Mouse (Mus musculus) hindbrain, embryonic 14.5 days (tissue): Measurements from ENCODE around the gene Olfr718-ps1. TPM values are rescaled to one million over a fixed set of nuclear protein-coding genes. Genes with fewer than 3 reads are reported as not detected.

Experiments
- ATAC-seq: fragments of 200-750 bp; cut with Nextera tagmentation; 2 replicates; pipeline ENCODE4 v1.8.0; 2017; ENCODE audit warnings: moderate number of reproducible peaks, mild to moderate bottlenecking, moderate TSS enrichment, moderate library complexity; ENCODE audit not compliant: low FRiP score
- DNase-seq: peaks from one replicate; pipeline ENCODE4 v3.0.0-alpha.2; 2015; ENCODE audit warnings: low spot score
- H3K27ac ChIP-seq: fragments of 300-500 bp; sonication (generic); 2 replicates; pipeline ENCODE4 v1.5.1; 2014; ENCODE audit warnings: mild to moderate bottlenecking, moderate library complexity
- H3K27me3 ChIP-seq: fragments of 300-500 bp; sonication (generic); 2 replicates; pipeline ENCODE4 v1.6.1; 2014; ENCODE audit warnings: mild to moderate bottlenecking, low read length, mixed read lengths; ENCODE audit not compliant: control insufficient read depth, insufficient read depth
- H3K36me3 ChIP-seq: fragments of 300-500 bp; sonication (generic); replicated peaks from 2 replicates; pipeline ENCODE4 v1.6.1; 2014; ENCODE audit not compliant: control insufficient read depth, insufficient read depth
- H3K4me1 ChIP-seq: fragments of 300-500 bp; sonication (generic); replicated peaks from 2 replicates; pipeline ENCODE4 v1.6.1; 2014; ENCODE audit warnings: antibody characterized with exemption, low read length, mixed read lengths; ENCODE audit not compliant: control insufficient read depth, insufficient read depth
- H3K4me2 ChIP-seq: fragments of 300-500 bp; sonication (generic); replicated peaks from 2 replicates; pipeline ENCODE4 v1.6.1; 2014; ENCODE audit warnings: mild to moderate bottlenecking, moderate library complexity
- H3K4me3 ChIP-seq: fragments of 300-500 bp; sonication (generic); replicated peaks from 2 replicates; pipeline ENCODE4 v1.5.1; 2014; ENCODE audit warnings: mild to moderate bottlenecking, low read length
- H3K9ac ChIP-seq: fragments of 300-500 bp; sonication (generic); 2 replicates; pipeline ENCODE4 v1.6.1; 2014
- H3K9me3 ChIP-seq: fragments of 300-500 bp; sonication (generic); 2 replicates; pipeline ENCODE4 v1.6.1; 2016; ENCODE audit warnings: low read length; ENCODE audit not compliant: control insufficient read depth
- WGBS: fragments of 180-500 bp; shearing (Covaris S2); extraction: QIAGEN DNeasy Blood & Tissue Kit; methylation state at CpG from one replicate; pipeline ENCODE4 v1.1.7; 2014; 5-methylcytosine and 5-hydroxymethylcytosine counted together
- polyA plus RNA-seq: library from polyadenylated mRNA; unstranded; fragments of >200 nt; fragmentation: Nextera tagmentation; extraction: Ambion mirVana; gene quantifications from 2 replicates; pipeline ENCODE4 v1.2.1, GENCODE M21; 2014

Gene Olfr718-ps1
- polyA plus RNA-seq, 1 experiment from 2014 or later, result 0.07 TPM

DNA sequence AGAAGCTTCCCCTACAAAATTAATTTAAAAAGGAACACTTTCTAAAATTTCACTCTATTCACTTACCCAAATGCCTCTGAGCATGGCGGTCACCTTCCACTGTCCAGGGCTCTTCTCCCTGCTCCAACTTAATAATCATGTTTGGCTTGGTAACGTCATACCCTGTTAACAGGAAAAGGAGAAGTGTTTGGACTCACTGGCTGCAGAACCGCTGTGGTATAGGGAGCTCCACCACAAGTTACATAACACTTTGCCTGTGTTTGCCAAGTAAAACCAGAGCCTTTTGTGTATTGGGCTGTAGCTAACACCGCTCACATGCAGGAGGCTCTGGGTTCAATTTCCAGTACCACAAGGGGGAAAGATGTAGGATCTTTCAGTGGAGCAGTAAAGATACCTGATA lies 28.6 kb upstream of the Olfr718-ps1 start:
- Histone ChIP-seq H3K27ac (no peak overlapping the region), H3K9ac (no peak overlapping the region), H3K4me2 (no peak overlapping the region), H3K4me1 (peaks cover 12% of the 10 kb centered on the region), H3K9me3 (peaks cover 8% of the 10 kb centered on the region; the same call in 1 of the 2 replicates), H3K4me3 (no peak overlapping the region), H3K36me3 (peaks cover 75% of the 10 kb centered on the region), H3K27me3 (no peaks in the 10 kb centered on the region)
- WGBS, result 97% methylated on average over 4 of the region's 4 CpGs
- ATAC-seq (no peak), DNase-seq (no peak)

DNA sequence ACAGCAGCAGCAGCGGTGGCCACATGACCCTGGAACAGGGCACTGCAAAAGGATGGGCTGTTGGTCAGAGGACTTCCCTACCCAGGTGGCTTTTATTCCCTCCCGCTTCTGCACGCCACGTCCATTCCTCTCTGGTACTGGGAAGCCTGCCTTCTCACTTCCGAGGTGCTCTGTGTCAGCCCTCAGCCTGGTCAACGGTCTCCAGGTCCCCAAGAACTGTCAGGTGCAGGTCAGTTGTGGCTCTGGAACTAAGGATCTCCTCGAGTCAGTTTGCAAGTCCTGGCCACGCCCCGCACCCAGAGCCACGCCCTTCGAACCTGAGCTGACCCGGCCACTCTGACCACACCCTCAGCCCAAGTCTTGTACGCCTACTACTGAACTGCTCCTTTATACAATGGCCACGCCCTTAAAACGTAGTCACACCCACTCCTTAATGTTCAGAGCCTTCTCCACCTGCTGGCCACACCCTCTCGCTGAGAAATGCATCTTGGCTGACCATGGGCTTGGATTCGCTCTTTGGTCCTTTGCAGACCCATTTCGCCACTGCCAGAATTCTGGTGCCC lies 18.2 kb upstream of the Olfr718-ps1 start:
- no peaks in the 10 kb centered on the region for H3K9me3 ChIP-seq
- H3K27me3 ChIP-seq, result no peaks in the 10 kb centered on the region
- H3K9ac ChIP-seq, result no peak overlapping the region
- no peak overlapping the region for H3K4me2 ChIP-seq
- no peak overlapping the region for H3K27ac ChIP-seq
- DNase-seq (no peak), ATAC-seq (no peak)
- H3K36me3 ChIP-seq, result 0 out of 2 replicates have a peak, but pooled peaks cover under 1% of the 10 kb centered on the region
- H3K4me1 ChIP-seq, result no peaks in the 10 kb centered on the region
- WGBS, result 19% methylated on average over 18 of the region's 18 CpGs
- no peak overlapping the region for H3K4me3 ChIP-seq

DNA sequence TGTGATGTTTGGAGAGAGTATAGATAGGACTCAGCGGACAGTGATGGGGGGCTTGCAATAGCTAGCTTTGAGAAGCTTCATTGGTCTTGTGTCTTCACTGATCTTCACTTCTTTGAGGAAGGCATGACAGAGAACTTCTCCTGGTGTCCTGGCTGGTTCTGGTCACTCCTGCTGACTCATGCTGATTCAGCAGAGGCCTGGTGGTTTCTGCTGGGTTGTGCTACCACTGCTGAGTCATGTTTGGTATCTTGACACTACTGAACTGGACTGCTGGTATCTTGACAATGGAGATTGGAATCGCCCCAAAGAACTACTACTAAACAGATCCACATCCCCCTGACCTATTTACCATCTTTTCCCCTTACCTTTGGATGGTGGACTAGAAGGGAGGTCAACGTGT lies 8.2 kb upstream of the Olfr718-ps1 start:
- H3K36me3 ChIP-seq, result no peaks in the 10 kb centered on the region
- ATAC-seq (no peak), DNase-seq (no peak)
- H3K4me3 ChIP-seq, result no peak overlapping the region
- H3K27me3 ChIP-seq, result peaks cover 41% of the 10 kb centered on the region
- WGBS, result 91% methylated on average over 3 of the region's 3 CpGs
- H3K4me2 ChIP-seq, result no peak overlapping the region
- H3K9ac ChIP-seq, result no peak overlapping the region
- H3K9me3 ChIP-seq, result no peaks in the 10 kb centered on the region
- H3K27ac ChIP-seq, result no peak overlapping the region
- no peaks in the 10 kb centered on the region for H3K4me1 ChIP-seq

DNA sequence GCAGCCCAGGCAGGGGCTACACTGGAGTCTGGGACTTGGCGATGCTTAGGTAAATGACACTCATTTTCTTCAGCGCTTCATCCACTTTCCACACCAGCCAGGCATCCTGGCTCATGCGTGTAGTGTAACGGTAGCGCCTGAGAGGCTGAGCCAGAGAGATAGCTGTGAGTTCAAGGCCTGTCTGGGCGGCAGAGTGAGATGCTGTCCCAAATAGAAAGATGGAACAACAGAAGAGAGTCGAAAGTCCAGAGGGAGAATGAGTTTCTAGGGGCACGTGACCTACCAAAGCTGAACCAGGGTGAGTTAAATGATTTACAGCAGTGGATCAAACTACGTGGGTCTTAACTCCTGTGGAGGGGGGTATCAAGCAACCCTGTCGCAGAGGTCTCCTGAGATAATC lies 6.4 kb upstream of the Olfr718-ps1 start:
- WGBS, result 90% methylated on average over 10 of the region's 10 CpGs
- Histone ChIP-seq H3K9me3 (no peaks in the 10 kb centered on the region), H3K27me3 (peaks cover 38% of the 10 kb centered on the region), H3K4me1 (no peaks in the 10 kb centered on the region), H3K4me3 (no peak overlapping the region), H3K9ac (no peak overlapping the region), H3K27ac (no peak overlapping the region), H3K36me3 (no peaks in the 10 kb centered on the region), H3K4me2 (no peak overlapping the region)
- ATAC-seq (no peak), DNase-seq (no peak)

DNA sequence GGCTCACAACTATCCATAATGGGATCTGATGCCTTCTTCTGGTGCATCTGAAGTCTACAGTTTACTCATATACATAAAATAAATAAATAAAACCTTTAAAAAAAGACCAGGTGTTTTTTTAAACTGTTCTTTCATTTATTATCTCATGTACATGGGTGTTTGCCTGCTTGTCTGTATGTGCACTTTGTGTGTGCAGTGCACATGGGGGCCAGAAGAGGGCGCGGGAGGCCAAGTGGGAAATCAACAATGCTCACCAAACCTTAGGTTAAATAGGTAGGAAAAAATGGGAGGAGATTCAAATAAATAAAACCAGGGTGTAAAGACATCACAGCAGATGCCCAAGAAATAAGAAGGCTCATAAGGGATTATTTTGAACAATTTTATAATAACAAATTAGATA lies 2.7 kb upstream of the Olfr718-ps1 start:
- DNase-seq (no peak), ATAC-seq (no peak)

DNA sequence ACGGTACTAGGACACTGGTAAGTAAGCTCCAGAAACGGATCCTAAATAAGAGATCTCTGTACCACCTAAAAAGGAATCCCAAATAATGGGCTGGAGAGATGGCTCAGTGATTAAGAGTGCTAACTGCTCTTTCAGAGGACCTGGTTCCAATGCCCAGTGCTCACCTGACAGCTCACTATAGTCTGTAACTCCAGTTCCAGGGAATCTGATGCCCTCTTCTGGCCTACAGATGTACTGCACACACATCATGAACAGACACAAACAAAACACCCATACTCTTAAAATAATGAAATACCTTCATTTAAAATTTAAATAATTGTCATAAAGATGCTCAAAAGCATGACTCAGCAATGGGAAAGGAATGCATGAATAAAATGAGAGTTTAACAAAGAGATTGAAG lies 2.2 kb upstream of the Olfr718-ps1 start:
- H3K27ac ChIP-seq, result no peak overlapping the region
- DNase-seq, result no peak
- no peaks in the 10 kb centered on the region for H3K36me3 ChIP-seq
- H3K4me1 ChIP-seq, result no peaks in the 10 kb centered on the region
- no peak for ATAC-seq
- H3K27me3 ChIP-seq, result no peaks in the 10 kb centered on the region
- H3K4me3 ChIP-seq, result no peak overlapping the region
- H3K9me3 ChIP-seq, result no peaks in the 10 kb centered on the region
- H3K4me2 ChIP-seq, result no peak overlapping the region
- no peak overlapping the region for H3K9ac ChIP-seq
- whole genome bisulfite sequencing, result 82% methylated on average over 2 of the region's 2 CpGs

More for the DNA sequence above, 2.7 kb upstream of the Olfr718-ps1 start:
- Histone ChIP-seq H3K4me1 (no peaks in the 10 kb centered on the region), H3K27me3 (0 out of 2 replicates have a peak, but pooled peaks cover 1% of the 10 kb centered on the region), H3K9me3 (no peaks in the 10 kb centered on the region), H3K27ac (no peak overlapping the region), H3K9ac (no peak overlapping the region), H3K4me3 (no peak overlapping the region), H3K4me2 (no peak overlapping the region), H3K36me3 (no peaks in the 10 kb centered on the region)
- WGBS, result 90% methylated on average over 2 of the region's 2 CpGs

DNA sequence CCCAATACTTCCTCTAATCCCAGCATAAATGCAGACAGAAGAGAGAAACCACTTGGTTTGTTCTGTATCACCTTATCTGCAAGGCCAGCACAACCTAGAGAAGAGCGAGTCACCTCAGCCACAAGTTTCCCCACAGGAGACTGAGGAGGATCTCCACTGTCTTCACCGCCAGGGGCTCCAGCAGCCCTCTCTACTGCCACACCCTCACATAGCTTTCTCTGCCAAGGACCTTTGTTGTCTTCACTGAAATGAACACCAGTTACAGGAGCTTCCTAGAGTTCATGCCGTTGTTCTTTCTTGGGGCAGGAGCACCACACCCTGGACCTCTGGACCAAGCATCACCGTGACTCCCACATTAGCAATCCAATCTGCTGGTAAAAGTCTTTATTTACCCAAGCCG lies 1.3 kb upstream of the Olfr718-ps1 start:
- WGBS, result 91% methylated on average over 5 of the region's 5 CpGs
- ATAC-seq, result no peak
- no peaks in the 10 kb centered on the region for H3K9me3 ChIP-seq
- H3K4me2 ChIP-seq, result no peak overlapping the region
- H3K27ac ChIP-seq, result no peak overlapping the region
- no peaks in the 10 kb centered on the region for H3K4me1 ChIP-seq
- H3K36me3 ChIP-seq, result no peaks in the 10 kb centered on the region
- H3K9ac ChIP-seq, result no peak overlapping the region
- H3K27me3 ChIP-seq, result no peaks in the 10 kb centered on the region
- no peak for DNase-seq
- no peak overlapping the region for H3K4me3 ChIP-seq

DNA sequence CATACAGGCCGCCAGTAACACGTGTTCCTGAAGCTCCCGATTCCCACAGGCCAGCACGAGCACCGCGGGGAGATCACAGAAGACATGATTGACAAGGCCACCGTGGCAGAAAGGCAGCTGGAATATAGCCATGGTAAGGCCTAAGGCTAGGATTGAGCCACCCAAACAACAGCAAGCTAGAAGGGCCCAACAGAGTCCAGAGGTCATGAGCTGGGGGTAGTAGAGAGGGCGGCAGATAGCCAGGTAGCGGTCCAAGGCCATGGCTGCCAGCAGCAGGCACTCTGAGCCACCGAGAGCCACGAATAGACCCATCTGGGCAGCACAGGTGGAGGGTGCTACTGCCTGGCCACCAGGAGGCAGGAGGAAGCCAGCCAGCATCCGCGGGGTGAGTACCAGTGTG lies 9.8 kb downstream of the Olfr718-ps1 start:
- DNase-seq (no peak), ATAC-seq (no peak)
- Histone ChIP-seq H3K4me1 (no peaks in the 10 kb centered on the region), H3K27ac (no peak overlapping the region), H3K9me3 (no peaks in the 10 kb centered on the region), H3K27me3 (no peaks in the 10 kb centered on the region), H3K9ac (no peak overlapping the region), H3K4me2 (no peak overlapping the region), H3K36me3 (no peaks in the 10 kb centered on the region), H3K4me3 (no peak overlapping the region)
- WGBS, result 90% methylated on average over 13 of the region's 13 CpGs

DNA sequence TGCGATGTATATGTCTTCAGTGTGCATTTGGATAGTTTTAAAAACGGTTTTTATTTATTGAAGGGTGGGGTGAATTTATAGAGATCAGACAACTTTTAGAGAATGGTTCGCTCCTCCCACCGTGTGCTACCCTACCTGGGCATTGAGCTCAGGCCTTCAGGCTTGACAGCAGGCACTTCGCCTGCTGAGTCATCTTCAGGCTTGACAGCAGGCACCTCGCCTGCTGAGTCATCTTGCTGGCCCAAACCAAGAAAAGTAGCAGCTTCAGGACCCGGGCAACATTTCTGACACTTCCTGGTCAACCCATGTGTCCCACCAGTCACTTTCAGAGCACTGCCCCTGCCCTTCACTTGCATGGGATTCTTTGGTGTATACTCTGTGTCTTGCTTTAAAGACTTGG lies 12.3 kb downstream of the Olfr718-ps1 start:
- Histone ChIP-seq H3K9ac (no peak overlapping the region), H3K27ac (no peak overlapping the region), H3K4me2 (no peak overlapping the region), H3K9me3 (no peaks in the 10 kb centered on the region), H3K4me1 (no peaks in the 10 kb centered on the region), H3K36me3 (no peaks in the 10 kb centered on the region), H3K4me3 (no peak overlapping the region), H3K27me3 (no peaks in the 10 kb centered on the region)
- DNase-seq, result no peak
- 92% methylated on average over 7 of the region's 7 CpGs for WGBS
- ATAC-seq, result no peak
